ENCODE assay signal across 19 mouse cellular contexts in the genomic region with DNA sequence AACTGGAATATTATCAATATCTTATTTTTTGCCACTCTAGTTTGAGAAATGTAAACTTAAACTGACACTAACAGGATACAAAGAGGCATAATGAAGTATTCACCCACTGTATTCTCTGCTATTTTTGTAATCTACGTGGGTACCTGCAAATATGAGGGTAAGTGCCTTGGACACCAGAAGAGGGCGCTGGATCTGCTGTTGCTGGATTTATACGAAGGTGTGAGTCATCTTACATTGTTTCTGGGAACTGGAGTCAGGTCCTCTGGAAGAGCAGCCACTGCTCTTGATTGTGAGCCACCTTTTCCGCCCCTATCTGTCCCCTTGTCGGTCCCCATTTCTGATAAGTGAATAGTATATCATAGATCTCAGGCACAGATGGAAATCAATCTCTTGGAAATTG. TPM values are rescaled to one million over a fixed set of nuclear protein-coding genes. Genes with fewer than 3 reads are reported as not detected.
A peak's percentile ranks its signal among the peaks of the same experiment; 100 is the strongest.
DNase-seq lines count a peak whose midpoint lies in the region; ATAC-seq and TF ChIP-seq lines count a peak whose summit lies in the region.
"Had no signal": no experiment of that assay in that cellular context is flagged by ENCODE, and none has a peak within 500 bp of the region (broad histone marks: within the 10 kb centered on the region; RNA-seq: fewer than 3 reads in every experiment).

No protein-coding gene starts in this region.

- no peak for DNase-seq in kidney, adult 2 months
- peak; percentile 67 for DNase-seq in 416B (ENCODE audit: low read depth)
- no peak for DNase-seq in gastrocnemius, adult 8-10 months (ENCODE audit: low spot score in 2 of 2)
- no peak for DNase-seq in cerebellum, adult 9-10 months
- DNase-seq in spleen, postnatal 10 days (ENCODE audit: low spot score in 2 of 2), result no peak
- DNase-seq: adrenal gland, postnatal 25 days; cerebellum, postnatal 10 days; gastrocnemius, postnatal 10 days; heart, postnatal 10 days; layer of hippocampus, adult 9-11 months; lung, postnatal 36 days; right cerebral cortex, postnatal 14 days had no signal

- no peak for TF ChIP-seq EP300 in ES-Bruce4 (IDR thresholded peaks at IDR 0.05; ENCODE audit: insufficient read depth, low read depth, low read length)

- TF ChIP-seq CTCF in kidney, adult 2 months (conservative IDR thresholded peaks at IDR 0.05; ENCODE audit: insufficient read depth, insufficient read length, low read depth, low read length), result peak; percentile 39
- peak; percentile 2 for TF ChIP-seq CTCF in ES-Bruce4 (IDR thresholded peaks at IDR 0.05; ENCODE audit: low read depth, low read length)
- 0 out of 2 replicates have a peak, but pooled peaks have one; percentile 3 for TF ChIP-seq CTCF in cortical plate, adult 2 months (IDR thresholded peaks at IDR 0.05; ENCODE audit: extremely low read depth, insufficient read depth, low read length)

- no peak for TF ChIP-seq POLR2A in kidney, adult 2 months (IDR thresholded peaks at IDR 0.05; ENCODE audit: low read depth, low read length)
- TF ChIP-seq POLR2A in ES-Bruce4 (IDR thresholded peaks at IDR 0.05; ENCODE audit: insufficient read depth, low read length), result no peak
- TF ChIP-seq POLR2A in cortical plate, adult 2 months (IDR thresholded peaks at IDR 0.05; ENCODE audit: extremely low read depth, insufficient read depth, low read length), result no peak

- H3K4me3 ChIP-seq in kidney, adult 2 months (ENCODE audit: insufficient read depth, low read depth, low read length), result no peak overlapping the region
- no peak overlapping the region for H3K4me3 ChIP-seq in kidney, embryonic 14.5 days (ENCODE audit: low read length)
- H3K4me3 ChIP-seq in ES-Bruce4 (ENCODE audit: low read depth, low read length), result no peak overlapping the region
- no peak overlapping the region for H3K4me3 ChIP-seq in cortical plate, adult 2 months (ENCODE audit: insufficient read depth, low read length)
- H3K4me3 ChIP-seq: embryonic facial prominence, embryonic 10.5 days; liver, embryonic 15.5 days; midbrain, embryonic 12.5 days had no signal

- 58% methylated on average over 5 of the region's 5 CpGs for WGBS in kidney, adult 2 months
- 59% methylated on average over 5 of the region's 5 CpGs for WGBS in kidney, embryonic 14.5 days

- H3K9ac ChIP-seq in kidney, embryonic 14.5 days (ENCODE audit: low read depth, low read length), result no peak overlapping the region
- no peak overlapping the region for H3K9ac ChIP-seq in ES-Bruce4 (ENCODE audit: low read depth, poor library complexity, severe bottlenecking)
- H3K9ac ChIP-seq: hindbrain, embryonic 14.5 days; liver, embryonic 15.5 days; midbrain, embryonic 12.5 days had no signal

- no peaks in the 10 kb centered on the region for H3K36me3 ChIP-seq in kidney, adult 2 months (ENCODE audit: control insufficient read depth, insufficient read depth, low read length)
- no peaks in the 10 kb centered on the region for H3K36me3 ChIP-seq in kidney, embryonic 14.5 days (ENCODE audit: control insufficient read depth, insufficient read depth, low read length)
- H3K36me3 ChIP-seq in ES-Bruce4 (ENCODE audit: control insufficient read depth, insufficient read depth, low read length, poor library complexity, severe bottlenecking), result no peaks in the 10 kb centered on the region
- H3K36me3 ChIP-seq: embryonic facial prominence, embryonic 10.5 days; liver, embryonic 15.5 days; midbrain, embryonic 12.5 days had no signal

- H3K4me1 ChIP-seq in kidney, adult 2 months (ENCODE audit: control insufficient read depth, insufficient read depth, low read length), result no peaks in the 10 kb centered on the region
- no peaks in the 10 kb centered on the region for H3K4me1 ChIP-seq in kidney, embryonic 14.5 days (ENCODE audit: control insufficient read depth, insufficient read depth, low read length)
- no peaks in the 10 kb centered on the region for H3K4me1 ChIP-seq in ES-Bruce4 (ENCODE audit: control insufficient read depth, insufficient read depth, low read length)
- no peaks in the 10 kb centered on the region for H3K4me1 ChIP-seq in cortical plate, adult 2 months (ENCODE audit: control insufficient read depth, insufficient read depth, low read length)
- H3K4me1 ChIP-seq: embryonic facial prominence, embryonic 10.5 days; liver, embryonic 15.5 days; midbrain, embryonic 12.5 days had no signal

- ATAC-seq in kidney, embryonic 14.5 days (ENCODE audit: low FRiP score, low TSS enrichment), result no peak

- H3K9me3 ChIP-seq in kidney, embryonic 14.5 days (ENCODE audit: control insufficient read depth, low read length), result no peaks in the 10 kb centered on the region
- peaks cover 23% of the 10 kb centered on the region for H3K9me3 ChIP-seq in ES-Bruce4 (replicated peaks; ENCODE audit: control insufficient read depth, insufficient read depth, low read length, poor library complexity, severe bottlenecking)
- H3K9me3 ChIP-seq: embryonic facial prominence, embryonic 10.5 days; liver, embryonic 15.5 days; midbrain, embryonic 12.5 days had no signal

- H3K27ac ChIP-seq in kidney, adult 2 months (ENCODE audit: insufficient read depth, low read depth, low read length), result no peak overlapping the region
- no peak overlapping the region for H3K27ac ChIP-seq in kidney, embryonic 14.5 days (ENCODE audit: low read depth, low read length)
- no peak overlapping the region for H3K27ac ChIP-seq in ES-Bruce4 (ENCODE audit: insufficient read depth, low read length)
- no peak overlapping the region for H3K27ac ChIP-seq in cortical plate, adult 2 months (ENCODE audit: insufficient read depth, low read length)
- H3K27ac ChIP-seq: embryonic facial prominence, embryonic 10.5 days; hindbrain, embryonic 14.5 days; liver, embryonic 15.5 days; midbrain, embryonic 12.5 days had no signal

- H3K4me2 ChIP-seq in kidney, embryonic 14.5 days (replicated peaks; ENCODE audit: low read depth, low read length), result no peak overlapping the region
- H3K4me2 ChIP-seq: hindbrain, embryonic 14.5 days; liver, embryonic 15.5 days; midbrain, embryonic 12.5 days had no signal

- H3K27me3 ChIP-seq in kidney, adult 2 months (replicated peaks; ENCODE audit: control insufficient read depth, insufficient read depth, low read length), result no peaks in the 10 kb centered on the region
- no peaks in the 10 kb centered on the region for H3K27me3 ChIP-seq in kidney, embryonic 14.5 days (ENCODE audit: control insufficient read depth, insufficient read depth, low read length)
- no peaks in the 10 kb centered on the region for H3K27me3 ChIP-seq in ES-Bruce4 (ENCODE audit: control insufficient read depth, insufficient read depth, low read length, poor library complexity, severe bottlenecking)
- H3K27me3 ChIP-seq: liver, embryonic 15.5 days; midbrain, embryonic 12.5 days had no signal

RNA-seq across cellular contexts. Expression of gene Zbtb41, which starts 14.4 kb away (rescaled TPM):
- 8.0 and 8.4 TPM in 2 replicates for polyA plus RNA-seq in kidney, adult 2 months (2012; rRNA removed)
- 9.1 and 15.4 TPM in 2 replicates for polyA plus RNA-seq in kidney, embryonic 14.5 days (2014; fragmentation: Nextera tagmentation; extraction: Ambion mirVana)
- polyA plus RNA-seq in ES-Bruce4 (2011; ENCODE audit: insufficient read depth, insufficient read length, low read depth, missing spikeins), result 15.5 and 19.9 TPM in 2 replicates
- 7.0 and 7.6 TPM in 2 replicates for polyA plus RNA-seq in cortical plate, adult 2 months (2012; rRNA removed)
- 10 to 100 TPM; 15.1 to 21.2 (median 16.1) TPM for total RNA-seq in gastrocnemius, adult 8-10 months (2022)

RNA-seq across cellular contexts. Expression of gene Crb1, which starts 30.8 kb away (rescaled TPM):
- polyA plus RNA-seq in kidney, adult 2 months (2012; rRNA removed), result 0.12 and 0.23 TPM in 2 replicates
- polyA plus RNA-seq in kidney, embryonic 14.5 days (2014; fragmentation: Nextera tagmentation; extraction: Ambion mirVana), result 0.14 and 0.16 TPM in 2 replicates
- polyA plus RNA-seq in ES-Bruce4 (2011; ENCODE audit: insufficient read depth, insufficient read length, low read depth, missing spikeins), result 0.16 and 0.17 TPM in 2 replicates
- polyA plus RNA-seq in cortical plate, adult 2 months (2012; rRNA removed), result 0.13 and 0.21 TPM in 2 replicates
- not detected for total RNA-seq in gastrocnemius, adult 8-10 months (2022)
- total RNA-seq: adrenal gland, postnatal 25 days; gastrocnemius, postnatal 10 days had no signal
- polyA plus RNA-seq: liver, embryonic 15.5 days had no signal

RNA-seq across cellular contexts. Expression of gene Aspm, which starts 46.9 kb away (rescaled TPM):
- 0.03 and 0.23 TPM in 2 replicates for polyA plus RNA-seq in kidney, adult 2 months (2012; rRNA removed)
- polyA plus RNA-seq in kidney, embryonic 14.5 days (2014; fragmentation: Nextera tagmentation; extraction: Ambion mirVana), result 22.5 and 28.8 TPM in 2 replicates
- polyA plus RNA-seq in ES-Bruce4 (2011; ENCODE audit: insufficient read depth, insufficient read length, low read depth, missing spikeins), result 53.5 and 56.7 TPM in 2 replicates
- polyA plus RNA-seq in cortical plate, adult 2 months (2012; rRNA removed), result 0.17 and 0.27 TPM in 2 replicates
- under 1 TPM in 2 of 4 experiments, not detected in 2; 0.05 to 0.12 TPM for total RNA-seq in gastrocnemius, adult 8-10 months (2022)

Comparison
In these comparisons a context has a peak if more than half of its experiments do, and no peak if none do; other contexts are left out.
1. RNA of gene Aspm, which starts 46.9 kb away (polyA plus RNA-seq): 53.5 to 56.7 TPM in ES-Bruce4 and 22.5 to 28.8 TPM in kidney, embryonic 14.5 days; 0.17 to 0.27 TPM in cortical plate, adult 2 months and 0.03 to 0.23 TPM in kidney, adult 2 months; every median in the first group is over 10 times any median in the second.
2. Peak in every context shown above with its lines, with median percentiles within 50 percentile points of each other: CTCF ChIP-seq.